Mouse (Mus musculus) frontal cortex, postnatal 25 days (tissue): Measurements from ENCODE around the gene Apof.
"Not testable (repeated sequence)": the region's sequence is repeated elsewhere in the genome, so short reads cannot be mapped to it uniquely, and the experiment has no call there.

Source experiments
- DNase-seq, 2 experiments: peaks; one replicate each; pipeline ENCODE4 v3.0.0; 2022; ENCODE audit warnings: low spot score in 2 of 2

Apof gene

GRCm38 (mm10) chr10:128258953-128259352 lies 9.5 kb upstream of the Apof start:
- DNase-seq, result no peak

GRCm38 (mm10) chr10:128259946-128260345 lies 8.5 kb upstream of the Apof start:
- DNase-seq, result no peak

- DNase-seq, result not testable (repeated sequence)
Measured at GRCm38 (mm10) chr10:128260376-128260775, 8.1 kb upstream of the Apof start.

- no peak for DNase-seq
Measured at GRCm38 (mm10) chr10:128262300-128262699, 6.2 kb upstream of the Apof start.

- no peak for DNase-seq
Measured at GRCm38 (mm10) chr10:128263393-128264310, 4.8 kb upstream of the Apof start.

- no peak for DNase-seq
Measured at GRCm38 (mm10) chr10:128269206-128269910, 887 bp downstream of the Apof start.

GRCm38 (mm10) chr10:128270287-128270841 lies 1.9 kb downstream of the Apof start, which contains the start of gene Stat2:
Stat2 (plus strand) TSS chr10:128270559.
- DNase-seq, result peak; percentile 89 to 93

GRCm38 (mm10) chr10:128270866-128271265 lies 2.4 kb downstream of the Apof start:
- DNase-seq, result no peak

GRCm38 (mm10) chr10:128271883-128272282 lies 3.4 kb downstream of the Apof start:
- no peak for DNase-seq

GRCm38 (mm10) chr10:128272819-128273439 lies 4.5 kb downstream of the Apof start:
- not testable (repeated sequence) for DNase-seq

GRCm38 (mm10) chr10:128275374-128275773 lies 6.9 kb downstream of the Apof start:
- DNase-seq, result not testable (repeated sequence)

GRCm38 (mm10) chr10:128278158-128278557 lies 9.7 kb downstream of the Apof start:
- DNase-seq, result no peak

- no peak for DNase-seq
Measured at GRCm38 (mm10) chr10:128280943-128281342, 12.5 kb downstream of the Apof start.

GRCm38 (mm10) chr10:128281682-128282081 lies 13.2 kb downstream of the Apof start:
- no peak for DNase-seq

- DNase-seq, result no peak
Measured at GRCm38 (mm10) chr10:128282886-128283450, 14.5 kb downstream of the Apof start.

GRCm38 (mm10) chr10:128283604-128284579 lies 15.4 kb downstream of the Apof start:
- DNase-seq, result peak; percentile 49 to 55

GRCm38 (mm10) chr10:128290594-128290993 lies 22.1 kb downstream of the Apof start:
- DNase-seq, result not testable (repeated sequence)

- no peak for DNase-seq
Measured at GRCm38 (mm10) chr10:128296370-128297090, 28.1 kb downstream of the Apof start.

GRCm38 (mm10) chr10:128297221-128297620 lies 28.8 kb downstream of the Apof start:
- no peak for DNase-seq

GRCm38 (mm10) chr10:128297622-128298021 lies 29.2 kb downstream of the Apof start:
- DNase-seq, result no peak
